8 mouse cellular contexts compared by ENCODE assay signal in the genomic region with DNA sequence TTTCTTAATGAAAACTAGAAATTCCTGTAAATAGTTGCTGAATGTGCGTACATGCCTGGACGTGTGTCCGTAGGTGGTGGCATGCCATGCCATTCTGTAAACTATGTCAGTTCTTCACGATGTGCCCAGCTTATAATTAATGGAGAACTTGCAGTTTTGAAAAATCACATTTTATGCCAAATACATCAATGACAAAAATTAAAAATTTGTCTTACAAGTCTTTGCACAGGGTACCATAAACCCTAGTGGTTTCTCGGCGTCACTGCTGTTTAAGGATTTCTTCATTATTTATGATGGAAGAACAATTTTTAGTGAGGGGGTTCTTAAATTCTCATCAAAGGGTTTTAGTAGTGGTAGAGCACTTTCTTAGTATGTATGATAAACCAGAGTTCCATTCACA. TPM values are rescaled to one million over a fixed set of nuclear protein-coding genes. Genes with fewer than 3 reads are reported as not detected.
A peak's percentile ranks its signal among the peaks of the same experiment; 100 is the strongest.
DNase-seq lines count a peak whose midpoint lies in the region; ATAC-seq lines count a peak whose summit lies in the region.

No protein-coding gene starts in this region.

- no peaks in the 10 kb centered on the region for H3K9me3 ChIP-seq in neural tube, embryonic 11.5 days (ENCODE audit: control insufficient read depth, low read length)
- no peaks in the 10 kb centered on the region for H3K9me3 ChIP-seq in embryonic facial prominence, embryonic 10.5 days
- H3K9me3 ChIP-seq in limb, embryonic 10.5 days (replicated peaks): no peaks in the 10 kb centered on the region

- peak overlapping the region; percentile 43 for H3K4me2 ChIP-seq in neural tube, embryonic 11.5 days (ENCODE audit: low read depth)

- H3K36me3 ChIP-seq in neural tube, embryonic 11.5 days (ENCODE audit: control insufficient read depth, insufficient read depth, low read length): no peaks in the 10 kb centered on the region
- H3K36me3 ChIP-seq in embryonic facial prominence, embryonic 10.5 days (replicated peaks): peaks cover 15% of the 10 kb centered on the region
- peaks cover 5% of the 10 kb centered on the region; the same call in 1 of the 2 replicates for H3K36me3 ChIP-seq in limb, embryonic 10.5 days
- H3K36me3 ChIP-seq in splenic B cell, adult 2 months (ENCODE audit: control insufficient read depth, insufficient read depth, low read length, poor library complexity, severe bottlenecking): no peaks in the 10 kb centered on the region

- peak overlapping the region; percentile 95 for H3K9ac ChIP-seq in neural tube, embryonic 11.5 days (ENCODE audit: low read length)

- H3K27me3 ChIP-seq in neural tube, embryonic 11.5 days (ENCODE audit: control insufficient read depth, insufficient read depth, low read length): no peaks in the 10 kb centered on the region
- H3K27me3 ChIP-seq in embryonic facial prominence, embryonic 10.5 days (replicated peaks; ENCODE audit: low read depth, poor library complexity, severe bottlenecking): no peaks in the 10 kb centered on the region
- H3K27me3 ChIP-seq in limb, embryonic 10.5 days (ENCODE audit: low read depth, poor library complexity, severe bottlenecking): no peaks in the 10 kb centered on the region
- no peaks in the 10 kb centered on the region for H3K27me3 ChIP-seq in splenic B cell, adult 2 months (ENCODE audit: control insufficient read depth, insufficient read depth, low read length, poor library complexity, severe bottlenecking)

- H3K4me1 ChIP-seq in neural tube, embryonic 11.5 days (ENCODE audit: control insufficient read depth, insufficient read depth, low read length): no peaks in the 10 kb centered on the region
- peaks cover 11% of the 10 kb centered on the region for H3K4me1 ChIP-seq in embryonic facial prominence, embryonic 10.5 days
- H3K4me1 ChIP-seq in limb, embryonic 10.5 days: peaks cover 12% of the 10 kb centered on the region; the same call in 1 of the 2 replicates

- H3K27ac ChIP-seq in neural tube, embryonic 11.5 days (ENCODE audit: low read depth, low read length): no peak overlapping the region
- H3K27ac ChIP-seq in embryonic facial prominence, embryonic 10.5 days (replicated peaks): peak overlapping the region; percentile 93
- peak overlapping the region; percentile 91; the same call in 1 of the 2 replicates for H3K27ac ChIP-seq in limb, embryonic 10.5 days

- no peak for DNase-seq in neural tube, embryonic 11.5 days (ENCODE audit: low spot score)
- DNase-seq in neural tube, embryonic 10.5 days (ENCODE audit: extremely low spot score, low spot score): no peak
- no peak for DNase-seq in embryonic facial prominence, embryonic 10.5 days (ENCODE audit: low spot score)
- DNase-seq in limb, embryonic 10.5 days (ENCODE audit: low spot score): no peak
- peak; percentile 26 for DNase-seq in splenic B cell, adult 2 months (ENCODE audit: low read depth, low spot score)
- DNase-seq in cerebellum, adult 11-12 months: no peak
- no peak for DNase-seq in layer of hippocampus, adult 9-10 months (ENCODE audit: low spot score)
- no peak for DNase-seq in natural killer cell, adult 2 months (ENCODE audit: low spot score in 2 of 2)

- H3K4me3 ChIP-seq in neural tube, embryonic 11.5 days (ENCODE audit: low read depth, low read length): peak overlapping the region; percentile 81
- H3K4me3 ChIP-seq in embryonic facial prominence, embryonic 10.5 days: peak overlapping the region; percentile 75
- peak overlapping the region; percentile 65 for H3K4me3 ChIP-seq in limb, embryonic 10.5 days

- 46% methylated on average over 6 of the region's 6 CpGs for WGBS in neural tube, embryonic 11.5 days
- 52% methylated on average over 6 of the region's 6 CpGs for WGBS in embryonic facial prominence, embryonic 10.5 days
- 54% methylated on average over 6 of the region's 6 CpGs for WGBS in limb, embryonic 10.5 days

- 0 out of 2 replicates have a peak, but pooled peaks have one; percentile 7 for ATAC-seq in neural tube, embryonic 11.5 days (ENCODE audit: insufficient read depth, low FRiP score, low TSS enrichment)

RNA-seq across cellular contexts. Expression of a gene that starts 1.2 kb away (rescaled TPM):
- polyA plus RNA-seq in neural tube, embryonic 11.5 days (2014; fragmentation: Nextera tagmentation; extraction: Ambion mirVana): 38.7 and 39.5 TPM in 2 replicates
- 21.5 and 24.5 TPM in 2 replicates for polyA plus RNA-seq in embryonic facial prominence, embryonic 10.5 days (2016; fragmentation: Nextera tagmentation; extraction: Ambion mirVana)
- 19.3 and 21.7 TPM in 2 replicates for polyA plus RNA-seq in limb, embryonic 10.5 days (2016; fragmentation: Nextera tagmentation; extraction: Ambion mirVana)

RNA-seq across cellular contexts. Expression of a gene that starts 29.9 kb away (rescaled TPM):
- 31.1 and 31.2 TPM in 2 replicates for polyA plus RNA-seq in neural tube, embryonic 11.5 days (2014; fragmentation: Nextera tagmentation; extraction: Ambion mirVana)
- 25.4 and 26.6 TPM in 2 replicates for polyA plus RNA-seq in embryonic facial prominence, embryonic 10.5 days (2016; fragmentation: Nextera tagmentation; extraction: Ambion mirVana)
- polyA plus RNA-seq in limb, embryonic 10.5 days (2016; fragmentation: Nextera tagmentation; extraction: Ambion mirVana): 26.5 and 28.3 TPM in 2 replicates

RNA-seq across cellular contexts. Expression of a gene that starts 30.1 kb away (rescaled TPM):
- 59.1 and 60.3 TPM in 2 replicates for polyA plus RNA-seq in neural tube, embryonic 11.5 days (2014; fragmentation: Nextera tagmentation; extraction: Ambion mirVana)
- 68.2 and 70.1 TPM in 2 replicates for polyA plus RNA-seq in embryonic facial prominence, embryonic 10.5 days (2016; fragmentation: Nextera tagmentation; extraction: Ambion mirVana)
- polyA plus RNA-seq in limb, embryonic 10.5 days (2016; fragmentation: Nextera tagmentation; extraction: Ambion mirVana): 77.8 and 80.8 TPM in 2 replicates

RNA-seq across cellular contexts. Expression of a gene that starts 46.5 kb away (rescaled TPM):
- polyA plus RNA-seq in neural tube, embryonic 11.5 days (2014; fragmentation: Nextera tagmentation; extraction: Ambion mirVana): 93.6 and 106 TPM in 2 replicates
- 106 and 112 TPM in 2 replicates for polyA plus RNA-seq in embryonic facial prominence, embryonic 10.5 days (2016; fragmentation: Nextera tagmentation; extraction: Ambion mirVana)
- 92.5 and 111 TPM in 2 replicates for polyA plus RNA-seq in limb, embryonic 10.5 days (2016; fragmentation: Nextera tagmentation; extraction: Ambion mirVana)
